Mouse (Mus musculus) heart, embryonic 13.5 days (tissue): ENCODE data around the gene Pan2. TPM values are rescaled to one million over a fixed set of nuclear protein-coding genes. Genes with fewer than 3 reads are reported as not detected.
A peak's percentile ranks its signal among the peaks of the same experiment; 100 is the strongest.

Source experiments
- ATAC-seq: fragments of 200-750 bp; cut with Nextera tagmentation; 2 replicates; pipeline ENCODE4 v1.8.0; 2017; ENCODE audit warnings: moderate TSS enrichment; ENCODE audit not compliant: insufficient number of reproducible peaks, low FRiP score, low TSS enrichment; ENCODE audit errors: extremely low read depth
- H3K27ac ChIP-seq: fragments of 300-500 bp; sonication (generic); replicated peaks from 2 replicates; pipeline ENCODE4 v1.5.1; 2015; ENCODE audit warnings: moderate library complexity, mild to moderate bottlenecking, inconsistent platforms
- H3K27me3 ChIP-seq: fragments of 300-500 bp; sonication (generic); replicated peaks from 2 replicates; pipeline ENCODE4 v1.6.1; 2015; ENCODE audit warnings: mild to moderate bottlenecking, inconsistent platforms
- H3K36me3 ChIP-seq: fragments of 300-500 bp; sonication (generic); 2 replicates; pipeline ENCODE4 v1.6.1; 2015; ENCODE audit warnings: mild to moderate bottlenecking, inconsistent platforms
- H3K4me1 ChIP-seq: fragments of 300-500 bp; sonication (generic); 2 replicates; pipeline ENCODE4 v1.6.1; 2015; ENCODE audit warnings: inconsistent platforms
- H3K4me2 ChIP-seq: fragments of 300-500 bp; sonication (generic); 2 replicates; pipeline ENCODE4 v1.6.1; 2015; ENCODE audit warnings: inconsistent platforms, mild to moderate bottlenecking, moderate library complexity
- H3K4me3 ChIP-seq: fragments of 300-500 bp; sonication (generic); 2 replicates; pipeline ENCODE4 v1.5.1; 2015; ENCODE audit warnings: moderate library complexity, mild to moderate bottlenecking, inconsistent platforms
- H3K9ac ChIP-seq: fragments of 300-500 bp; sonication (generic); 2 replicates; pipeline ENCODE4 v1.6.1; 2015; ENCODE audit warnings: inconsistent platforms, mild to moderate bottlenecking, moderate library complexity
- H3K9me3 ChIP-seq: fragments of 300-500 bp; sonication (generic); 2 replicates; pipeline ENCODE4 v1.6.1; 2016; ENCODE audit warnings: inconsistent platforms
- whole genome bisulfite sequencing: fragments of 180-500 bp; shearing (Covaris S2); methylation state at CpG from one replicate; pipeline ENCODE4 v1.1.7; 2015; ENCODE audit warnings: mixed read lengths; 5-methylcytosine and 5-hydroxymethylcytosine counted together
- polyA plus RNA-seq: library from polyadenylated mRNA; unstranded; fragments of >200 nt; fragmentation: Nextera tagmentation; extraction: Ambion mirVana; gene quantifications from 2 replicates; pipeline ENCODE4 v1.2.1, GENCODE M21; 2015

The Pan2 gene
- polyA plus RNA-seq, 1 experiment from 2014 or later: 24.9 TPM

DNA sequence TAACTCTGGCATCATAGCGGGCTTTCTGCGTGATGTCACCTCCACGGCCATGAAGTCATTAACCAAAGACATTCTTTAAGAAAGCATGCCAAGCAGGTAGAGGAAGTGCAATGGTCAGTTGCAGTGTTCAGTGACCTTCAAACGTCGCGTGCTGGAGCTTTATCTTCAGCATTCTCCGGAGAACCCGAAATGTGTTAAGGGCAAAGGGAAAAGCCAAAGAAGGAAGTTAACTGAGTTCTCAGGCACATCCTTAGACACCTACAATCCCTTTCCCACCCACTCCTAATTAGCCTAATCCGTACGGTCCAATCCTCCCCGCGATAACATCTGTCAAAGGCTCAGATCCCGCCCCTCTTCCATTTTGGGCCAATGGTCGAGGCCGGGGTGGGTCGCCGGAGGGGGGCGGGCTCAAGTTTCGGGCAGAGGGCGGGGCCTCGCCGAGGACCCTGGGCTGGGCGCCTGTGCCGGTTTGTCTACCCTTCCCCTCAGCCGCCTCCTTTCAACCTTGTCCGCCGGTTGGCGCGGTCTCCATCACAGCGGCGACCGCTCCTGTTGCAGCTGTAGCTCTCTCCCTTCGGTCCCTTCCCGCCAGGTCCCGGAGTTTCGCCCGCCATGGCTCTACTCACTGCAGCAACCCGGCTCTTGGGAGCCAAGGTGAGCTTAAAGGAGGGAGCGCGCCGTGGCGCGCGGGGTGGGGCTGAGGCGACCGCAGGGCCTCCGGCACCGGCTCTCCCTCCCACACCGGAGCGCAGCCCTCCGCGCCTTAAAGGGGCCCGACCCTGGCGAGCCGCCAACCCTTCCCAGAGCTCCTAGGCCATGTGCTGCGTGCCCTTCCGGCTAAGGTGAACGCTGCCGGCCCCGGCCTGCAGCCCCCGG lies 34.4 kb downstream of the Pan2 start, which contains the start of gene Cs:
Gene Cs (plus strand): TSS at position 429 of the 876 bp plus-strand sequence.
- peaks cover 18% of the 10 kb centered on the region; the same call in 1 of the 2 replicates for H3K36me3 ChIP-seq
- H3K9ac ChIP-seq: peak within 1 kb of the TSS; percentile 96
- peak within 1 kb of the TSS; percentile 71 for H3K4me3 ChIP-seq
- peak within 1 kb of the TSS; percentile 98 for H3K27ac ChIP-seq
- no peaks in the 10 kb centered on the region for H3K27me3 ChIP-seq
- WGBS: under 1% methylated on average over 61 of the region's 61 CpGs
- H3K9me3 ChIP-seq: no peaks in the 10 kb centered on the region
- H3K4me1 ChIP-seq: peaks cover 58% of the 10 kb centered on the region
- H3K4me2 ChIP-seq: peak within 1 kb of the TSS; percentile 83
- ATAC-seq: peak; percentile 97

DNA sequence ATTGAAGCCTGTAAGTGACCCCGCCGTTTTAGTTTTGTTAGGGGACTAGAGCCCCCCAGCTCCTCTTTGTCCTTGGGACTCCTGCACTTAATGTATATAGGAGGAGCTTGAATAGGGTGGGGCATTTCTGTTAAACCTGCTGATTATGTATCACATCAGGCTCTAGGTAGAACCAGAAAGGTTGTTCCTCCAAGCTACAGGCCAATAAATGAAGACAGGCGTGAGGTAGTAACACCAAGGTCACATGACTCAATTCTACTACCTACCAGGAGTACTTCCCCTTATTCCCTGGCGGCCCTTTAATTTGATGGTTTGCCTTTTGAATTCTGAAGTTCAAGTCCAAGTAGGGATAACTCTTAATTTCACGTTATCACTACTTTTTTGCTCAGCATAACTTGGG lies 35.3 kb downstream of the Pan2 start:
- peaks cover 66% of the 10 kb centered on the region for H3K4me1 ChIP-seq
- no peak for ATAC-seq
- peak overlapping the region; percentile 98 for H3K27ac ChIP-seq
- peak overlapping the region; percentile 83 for H3K4me2 ChIP-seq
- peak overlapping the region; percentile 96 for H3K9ac ChIP-seq
- H3K9me3 ChIP-seq: no peaks in the 10 kb centered on the region
- 13% methylated on average over 5 of the region's 5 CpGs for WGBS
- H3K36me3 ChIP-seq: peaks cover 18% of the 10 kb centered on the region; the same call in 1 of the 2 replicates
- peak overlapping the region; percentile 71 for H3K4me3 ChIP-seq
- no peaks in the 10 kb centered on the region for H3K27me3 ChIP-seq

DNA sequence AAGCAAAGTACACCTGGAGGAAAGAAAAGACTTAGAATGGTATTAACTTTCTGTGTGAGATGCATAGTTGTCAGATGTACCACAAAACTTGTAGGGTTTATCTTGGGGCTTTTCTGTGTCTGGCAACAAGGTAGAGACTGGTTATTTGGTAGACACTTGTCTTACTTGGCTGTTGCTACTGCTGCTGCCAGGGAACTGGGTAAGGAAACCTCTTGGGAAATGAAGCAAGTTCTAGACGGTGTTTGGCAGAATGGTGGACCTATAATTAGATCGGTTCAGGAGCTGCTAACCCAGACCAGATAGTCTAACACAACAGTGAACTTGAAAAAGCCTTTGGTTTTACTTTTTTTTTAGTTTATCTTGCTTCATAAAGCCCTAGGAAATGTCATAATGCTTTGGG lies 35.8 kb downstream of the Pan2 start:
- WGBS: 33% methylated on average over 2 of the region's 2 CpGs
- H3K4me1 ChIP-seq: peaks cover 71% of the 10 kb centered on the region
- ATAC-seq: no peak
- peak overlapping the region; percentile 71 for H3K4me3 ChIP-seq
- peak overlapping the region; percentile 98 for H3K27ac ChIP-seq
- H3K9ac ChIP-seq: peak overlapping the region; percentile 96
- peak overlapping the region; percentile 83 for H3K4me2 ChIP-seq
- H3K36me3 ChIP-seq: peaks cover 18% of the 10 kb centered on the region; the same call in 1 of the 2 replicates
- H3K27me3 ChIP-seq: no peaks in the 10 kb centered on the region
- no peaks in the 10 kb centered on the region for H3K9me3 ChIP-seq

DNA sequence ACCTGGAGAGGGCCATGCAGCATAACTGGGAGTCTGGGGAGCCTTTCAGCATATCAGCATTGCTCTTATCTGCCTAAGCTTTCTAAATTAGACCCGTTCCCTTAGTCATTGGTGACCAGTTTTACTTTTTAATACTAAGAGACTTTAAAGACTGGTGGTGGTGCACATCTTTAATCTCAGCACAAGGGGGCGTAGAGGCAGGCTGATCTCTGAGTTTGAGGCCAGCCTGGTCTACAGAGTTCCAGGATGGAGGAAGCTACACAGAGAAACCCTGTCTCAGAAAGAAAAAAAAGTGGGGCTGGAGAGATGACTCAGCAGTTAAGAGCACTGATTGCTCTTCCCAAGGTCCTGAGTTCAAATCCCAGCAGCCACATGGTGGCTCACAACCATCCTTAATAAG lies 37.1 kb downstream of the Pan2 start:
- Histone ChIP-seq H3K4me1 (peaks cover 85% of the 10 kb centered on the region), H3K4me2 (peak overlapping the region; percentile 83; the same call in 1 of the 2 replicates), H3K27me3 (no peaks in the 10 kb centered on the region), H3K27ac (no peak overlapping the region), H3K9ac (0 out of 2 replicates have a peak overlapping the region, but pooled peaks have one; percentile 10), H3K36me3 (peaks cover 18% of the 10 kb centered on the region; the same call in 1 of the 2 replicates), H3K9me3 (no peaks in the 10 kb centered on the region), H3K4me3 (0 out of 2 replicates have a peak overlapping the region, but pooled peaks have one; percentile 71)
- no peak for ATAC-seq
- WGBS: 55% methylated on average over 2 of the region's 2 CpGs

DNA sequence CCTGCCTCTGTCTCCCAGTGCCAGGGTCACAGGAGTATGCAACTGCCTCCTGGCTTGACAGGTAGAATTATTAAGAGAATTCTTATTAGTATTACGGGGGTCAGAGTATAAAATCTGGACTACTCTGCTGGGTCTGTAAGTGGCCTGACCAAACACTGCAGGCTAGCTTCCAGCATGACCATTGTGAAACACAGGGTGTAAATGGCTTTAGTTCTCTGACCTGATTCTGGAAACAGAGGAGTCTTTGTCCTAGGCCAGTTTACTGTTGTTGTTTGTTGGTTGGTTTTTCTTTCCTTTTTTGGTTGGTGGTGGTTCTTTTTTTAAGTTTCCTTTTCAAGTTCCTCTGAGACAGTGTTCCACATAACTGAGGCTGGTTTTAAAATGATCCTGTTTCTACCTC lies 40.3 kb downstream of the Pan2 start:
- peaks cover 86% of the 10 kb centered on the region for H3K4me1 ChIP-seq

DNA sequence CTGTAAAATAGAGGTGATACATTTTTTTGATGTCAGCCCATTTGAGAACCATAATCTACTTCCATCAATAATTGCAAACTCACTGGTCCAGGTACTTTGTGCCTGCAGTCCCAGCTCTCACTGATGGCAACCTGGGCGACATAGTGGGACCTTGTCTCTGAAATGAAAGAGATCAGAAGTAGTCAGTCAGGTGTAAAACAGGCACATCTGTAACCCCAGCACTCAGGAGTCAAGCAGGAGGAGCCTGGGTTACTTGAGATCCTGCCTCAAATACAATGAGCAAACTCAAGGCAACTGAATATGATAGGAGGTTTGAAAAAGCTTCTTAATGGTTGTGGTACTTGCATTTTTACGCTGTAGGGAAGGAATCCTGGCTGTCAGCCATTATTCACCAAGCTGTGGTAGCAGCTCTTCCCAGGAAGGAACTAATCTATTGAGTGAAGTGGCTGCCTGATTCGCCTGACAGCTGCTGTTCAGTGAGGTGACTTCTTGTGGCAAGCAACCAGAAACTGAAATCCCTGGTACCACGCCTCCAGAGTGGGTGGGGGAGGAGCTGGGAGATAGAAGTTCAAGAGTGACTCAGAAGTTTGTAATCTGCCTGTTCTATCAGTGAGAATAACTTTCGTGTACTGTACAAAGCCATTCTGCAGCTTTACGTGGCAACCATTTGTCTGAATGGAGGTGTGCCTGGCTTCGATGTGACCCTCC lies 41.6 kb downstream of the Pan2 start:
- peak overlapping the region; percentile 93 for H3K27ac ChIP-seq
- peaks cover 73% of the 10 kb centered on the region for H3K4me1 ChIP-seq
- H3K36me3 ChIP-seq: peaks cover 24% of the 10 kb centered on the region
- peak; percentile 81; the same call in 1 of the 2 replicates for ATAC-seq
- H3K4me2 ChIP-seq: peak overlapping the region; percentile 72
- WGBS: 10% methylated on average over 7 of the region's 7 CpGs
- H3K4me3 ChIP-seq: peak overlapping the region; percentile 39
- H3K9me3 ChIP-seq: no peaks in the 10 kb centered on the region
- H3K9ac ChIP-seq: peak overlapping the region; percentile 71
- H3K27me3 ChIP-seq: no peaks in the 10 kb centered on the region

More for the DNA sequence above, 40.3 kb downstream of the Pan2 start:
- peaks cover 22% of the 10 kb centered on the region for H3K36me3 ChIP-seq
- no peak overlapping the region for H3K9ac ChIP-seq
- no peak overlapping the region for H3K4me3 ChIP-seq
- H3K27ac ChIP-seq: peak overlapping the region; percentile 93; the same call in 1 of the 2 replicates
- WGBS: 86% methylated on average over 1 of the region's 1 CpGs
- H3K9me3 ChIP-seq: no peaks in the 10 kb centered on the region
- no peaks in the 10 kb centered on the region for H3K27me3 ChIP-seq
- H3K4me2 ChIP-seq: no peak overlapping the region
- ATAC-seq: no peak

DNA sequence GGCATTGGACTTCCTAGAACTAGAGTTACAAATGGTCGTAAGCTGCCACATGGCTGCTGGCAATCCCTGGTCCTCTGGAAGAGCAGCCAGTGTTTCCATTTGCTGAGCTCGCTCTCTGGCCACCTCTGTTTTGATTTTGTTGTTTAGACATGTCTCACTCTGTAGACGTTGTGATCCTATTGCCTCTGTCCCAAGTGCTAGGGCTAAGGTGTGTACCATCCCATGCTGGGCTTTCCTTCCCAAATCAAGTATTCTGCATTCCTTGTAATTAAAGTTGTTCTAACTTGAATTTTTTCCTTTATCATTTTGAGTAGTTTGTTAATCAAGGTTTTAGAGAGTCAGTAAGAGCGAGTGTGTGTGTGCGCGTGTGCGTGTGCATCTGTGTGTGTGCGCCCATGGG lies 44.4 kb downstream of the Pan2 start:
- Histone ChIP-seq H3K27ac (0 out of 2 replicates have a peak overlapping the region, but pooled peaks have one; percentile 18), H3K4me3 (no peak overlapping the region), H3K27me3 (no peaks in the 10 kb centered on the region), H3K4me2 (no peak overlapping the region), H3K36me3 (peaks cover 38% of the 10 kb centered on the region), H3K9ac (no peak overlapping the region), H3K4me1 (peaks cover 46% of the 10 kb centered on the region), H3K9me3 (no peaks in the 10 kb centered on the region)
- ATAC-seq: no peak
- 85% methylated on average over 8 of the region's 8 CpGs for WGBS

DNA sequence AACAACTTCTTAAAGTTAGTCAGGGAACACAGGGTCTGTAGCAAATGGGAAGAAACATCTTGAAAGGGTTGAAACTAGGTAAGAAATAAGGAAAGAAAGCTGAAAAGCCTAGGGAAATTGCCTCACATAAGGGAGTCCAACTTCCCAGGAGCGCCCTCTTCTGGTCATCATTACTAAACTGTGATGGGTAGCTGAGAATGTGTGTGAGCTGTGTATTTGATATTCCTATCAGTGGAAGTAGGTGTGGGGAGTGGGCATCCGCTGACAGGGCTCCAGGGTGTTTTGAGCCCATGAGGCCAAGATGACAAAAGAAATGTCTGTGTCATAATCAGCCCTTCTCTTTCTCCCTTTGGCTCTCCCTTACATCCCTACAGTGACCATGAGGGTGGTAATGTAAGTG lies 55.7 kb downstream of the Pan2 start:
- H3K9me3 ChIP-seq: no peaks in the 10 kb centered on the region
- no peak for ATAC-seq

DNA sequence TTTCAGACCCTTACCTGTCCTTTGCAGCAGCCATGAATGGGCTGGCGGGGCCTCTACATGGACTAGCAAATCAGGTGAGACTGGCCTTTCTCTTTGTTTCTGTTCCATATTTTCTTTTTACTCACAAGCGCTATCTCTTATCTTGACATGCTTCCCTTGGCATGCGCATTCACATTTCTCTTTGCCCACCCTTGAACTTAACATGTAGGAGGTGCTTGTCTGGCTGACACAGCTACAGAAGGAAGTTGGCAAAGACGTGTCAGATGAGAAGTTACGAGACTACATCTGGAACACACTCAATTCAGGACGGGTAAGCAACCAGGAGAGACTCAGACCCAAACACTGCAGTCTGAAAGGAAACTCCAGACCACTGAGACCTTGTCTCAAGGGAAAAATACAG lies 56.1 kb downstream of the Pan2 start:
- H3K4me3 ChIP-seq: no peak overlapping the region
- H3K4me1 ChIP-seq: 0 out of 2 replicates have a peak, but pooled peaks cover 3% of the 10 kb centered on the region
- no peaks in the 10 kb centered on the region for H3K27me3 ChIP-seq
- ATAC-seq: no peak
- no peak overlapping the region for H3K27ac ChIP-seq
- no peaks in the 10 kb centered on the region for H3K9me3 ChIP-seq
- H3K9ac ChIP-seq: no peak overlapping the region
- WGBS: 65% methylated on average over 6 of the region's 6 CpGs
- peaks cover 100% of the 10 kb centered on the region for H3K36me3 ChIP-seq
- H3K4me2 ChIP-seq: no peak overlapping the region

More for the DNA sequence above, 55.7 kb downstream of the Pan2 start:
- H3K4me3 ChIP-seq: no peak overlapping the region
- H3K27ac ChIP-seq: no peak overlapping the region
- H3K9ac ChIP-seq: no peak overlapping the region
- 54% methylated on average over 2 of the region's 2 CpGs for WGBS
- 0 out of 2 replicates have a peak, but pooled peaks cover 3% of the 10 kb centered on the region for H3K4me1 ChIP-seq
- H3K36me3 ChIP-seq: peaks cover 100% of the 10 kb centered on the region
- H3K27me3 ChIP-seq: no peaks in the 10 kb centered on the region
- no peak overlapping the region for H3K4me2 ChIP-seq

DNA sequence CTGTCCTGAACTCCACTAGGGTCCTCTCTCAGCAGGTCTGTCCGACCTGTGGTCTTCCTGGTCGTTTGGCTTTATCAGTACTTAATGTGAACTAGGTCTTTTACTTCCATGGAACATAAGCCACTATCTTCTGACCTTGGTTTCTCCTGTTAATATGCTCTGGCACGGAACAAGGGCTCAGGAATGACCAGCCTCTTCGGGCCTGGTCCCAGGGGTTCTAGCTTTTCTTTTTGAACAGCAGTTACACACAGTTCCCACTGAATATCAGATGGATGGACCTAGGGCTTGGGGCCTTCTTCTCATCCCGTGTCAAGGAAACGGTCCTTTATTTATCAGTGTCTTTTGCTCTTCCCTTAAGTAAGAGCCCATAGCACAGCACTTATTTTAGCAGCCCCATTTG lies 58.7 kb downstream of the Pan2 start:
- 83% methylated on average over 6 of the region's 6 CpGs for WGBS
- Histone ChIP-seq H3K27me3 (no peaks in the 10 kb centered on the region), H3K27ac (no peak overlapping the region), H3K4me3 (no peak overlapping the region), H3K9me3 (no peaks in the 10 kb centered on the region), H3K36me3 (peaks cover 91% of the 10 kb centered on the region), H3K4me1 (0 out of 2 replicates have a peak, but pooled peaks cover 3% of the 10 kb centered on the region), H3K4me2 (no peak overlapping the region), H3K9ac (no peak overlapping the region)
- no peak for ATAC-seq

DNA sequence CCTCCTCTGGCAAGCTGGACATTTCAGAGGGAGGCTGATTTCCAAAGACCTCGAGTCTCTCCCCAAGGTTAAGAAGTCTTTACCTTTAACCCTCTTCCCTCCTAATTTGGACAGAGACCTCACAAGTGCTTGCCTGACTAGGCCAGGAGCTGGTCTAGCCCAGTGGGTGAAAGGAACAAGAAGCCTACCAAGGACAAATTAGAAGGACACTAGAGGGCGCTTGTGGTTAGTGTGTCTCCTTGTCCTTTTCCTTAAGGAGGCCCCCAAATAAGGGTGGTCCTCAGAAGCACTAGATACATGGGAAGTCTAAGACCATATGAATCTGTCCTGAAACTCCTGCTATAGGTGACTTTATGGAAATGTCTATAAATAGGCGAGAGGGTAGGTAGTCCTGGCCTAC lies 59.4 kb downstream of the Pan2 start:
- no peak overlapping the region for H3K9ac ChIP-seq
- H3K9me3 ChIP-seq: no peaks in the 10 kb centered on the region
- 44% methylated on average over 3 of the region's 3 CpGs for WGBS
- H3K4me2 ChIP-seq: no peak overlapping the region
- no peak overlapping the region for H3K4me3 ChIP-seq
- H3K36me3 ChIP-seq: peaks cover 84% of the 10 kb centered on the region
- no peak for ATAC-seq
- H3K4me1 ChIP-seq: peaks cover 10% of the 10 kb centered on the region
- no peaks in the 10 kb centered on the region for H3K27me3 ChIP-seq
- no peak overlapping the region for H3K27ac ChIP-seq
